Mouse (Mus musculus): ENCODE measurements around the gene Pdxdc1.

GRCm38 (mm10) chr16:13895740-13896139 lies 7.2 kb downstream of the Pdxdc1 start:
- TF ChIP-seq CTCF (IDR thresholded peaks at IDR 0.05 in 2 of 3, conservative IDR thresholded peaks at IDR 0.05 in 1 of 3; ENCODE audit: control insufficient read depth in 1 of 3, insufficient read depth in 1 of 3, low read depth in 2 of 3, low read length in 3 of 3, poor library complexity in 1 of 3, severe bottlenecking in 1 of 3) (no peak), ZC3H11A (IDR thresholded peaks at IDR 0.05; ENCODE audit: low read depth, low read length) (no peak), POLR2A (IDR thresholded peaks at IDR 0.05; ENCODE audit: control insufficient read depth in 1 of 2, insufficient read depth in 1 of 2, low read depth in 1 of 2, low read length in 2 of 2, poor library complexity in 1 of 2) (no peak), MYC (IDR thresholded peaks at IDR 0.05; ENCODE audit: low read depth, low read length) (no peak), POLR2AphosphoS5 (IDR thresholded peaks at IDR 0.05; ENCODE audit: borderline replicate concordance, low read depth, low read length) (no peak), ZNF384 (IDR thresholded peaks at IDR 0.05; ENCODE audit: low read depth, low read length) (no peak), UBTF (IDR thresholded peaks at IDR 0.05; ENCODE audit: borderline replicate concordance, insufficient read depth, low read depth, low read length) (no peak), EP300 (IDR thresholded peaks at IDR 0.05; ENCODE audit: low read depth in 1 of 2, low read length in 2 of 2) (peak in 1 of 2 experiments; percentile 24; a peak in 1 of 4 replicates), NELFE (IDR thresholded peaks at IDR 0.05; ENCODE audit: low read depth, low read length) (no peak), GATA1 (IDR thresholded peaks at IDR 0.05; ENCODE audit: low read depth, low read length) (no peak), MAX (IDR thresholded peaks at IDR 0.05; ENCODE audit: low read length) (no peak)

Measured in MEL (cell line).